Mouse (Mus musculus) forebrain, embryonic 12.5 days (tissue): Measurements from ENCODE around the gene 4933425L06Rik. TPM values are rescaled to one million over a fixed set of nuclear protein-coding genes. Genes with fewer than 3 reads are reported as not detected.

ENCODE experiments used
- ATAC-seq: fragments of 200-750 bp; cut with Nextera tagmentation; 2 replicates; pipeline ENCODE4 v1.8.0; 2017; ENCODE audit warnings: moderate TSS enrichment; ENCODE audit not compliant: low FRiP score
- H3K27ac ChIP-seq: fragments of 300-500 bp; sonication (generic); 2 replicates; pipeline ENCODE4 v1.5.1; 2016; ENCODE audit warnings: mild to moderate bottlenecking
- H3K27me3 ChIP-seq: fragments of 300-500 bp; sonication (generic); 2 replicates; pipeline ENCODE4 v1.6.1; 2016; ENCODE audit warnings: mild to moderate bottlenecking
- H3K36me3 ChIP-seq: fragments of 300-500 bp; sonication (generic); replicated peaks from 2 replicates; pipeline ENCODE4 v1.6.1; 2016; ENCODE audit warnings: mild to moderate bottlenecking
- H3K4me1 ChIP-seq: fragments of 300-500 bp; sonication (generic); 2 replicates; pipeline ENCODE4 v1.6.1; 2016
- H3K4me2 ChIP-seq: fragments of 300-500 bp; sonication (generic); 2 replicates; pipeline ENCODE4 v1.6.1; 2016; ENCODE audit warnings: mild to moderate bottlenecking, moderate library complexity
- H3K4me3 ChIP-seq: fragments of 300-500 bp; sonication (generic); replicated peaks from 2 replicates; pipeline ENCODE4 v1.5.1; 2016; ENCODE audit warnings: mild to moderate bottlenecking
- H3K9ac ChIP-seq: fragments of 300-500 bp; sonication (generic); 2 replicates; pipeline ENCODE4 v1.6.1; 2016; ENCODE audit warnings: mild to moderate bottlenecking
- H3K9me3 ChIP-seq: fragments of 300-500 bp; sonication (generic); 2 replicates; pipeline ENCODE4 v1.6.1; 2016
- WGBS: fragments of 180-500 bp; shearing (Covaris S2); methylation state at CpG from one replicate; pipeline ENCODE4 v1.1.7; 2016; 5-methylcytosine and 5-hydroxymethylcytosine counted together
- polyA plus RNA-seq: library from polyadenylated mRNA; unstranded; fragments of >200 nt; fragmentation: Nextera tagmentation; extraction: Ambion mirVana; gene quantifications from 2 replicates; pipeline ENCODE4 v1.2.1, GENCODE M21; 2016

Gene 4933425L06Rik
- polyA plus RNA-seq, 1 experiment from 2014 or later: not detected

GRCm38 (mm10) chr13:105066890-105067845, 14.8 kb upstream of the 4933425L06Rik start:
- H3K27me3 ChIP-seq: no peaks in the 10 kb centered on the region
- no peak overlapping the region for H3K4me2 ChIP-seq
- no peak overlapping the region for H3K27ac ChIP-seq
- H3K9me3 ChIP-seq: no peaks in the 10 kb centered on the region
- no peaks in the 10 kb centered on the region for H3K4me1 ChIP-seq
- ATAC-seq: 0 out of 2 replicates have a peak, but pooled peaks have one; percentile 23
- 77% methylated on average over 7 of the region's 7 CpGs for WGBS
- H3K9ac ChIP-seq: no peak overlapping the region
- H3K36me3 ChIP-seq: no peaks in the 10 kb centered on the region
- H3K4me3 ChIP-seq: no peak overlapping the region

GRCm38 (mm10) chr13:105089276-105089675, 7.4 kb downstream of the 4933425L06Rik start:
- Histone ChIP-seq H3K4me2 (no peak overlapping the region), H3K36me3 (no peaks in the 10 kb centered on the region), H3K27me3 (no peaks in the 10 kb centered on the region), H3K4me3 (no peak overlapping the region), H3K27ac (no peak overlapping the region), H3K9me3 (no peaks in the 10 kb centered on the region), H3K4me1 (no peaks in the 10 kb centered on the region), H3K9ac (no peak overlapping the region)
- ATAC-seq: no peak
- WGBS: 91% methylated on average over 3 of the region's 3 CpGs

- Histone ChIP-seq H3K36me3 (no peaks in the 10 kb centered on the region), H3K9ac (no peak overlapping the region), H3K4me2 (no peak overlapping the region), H3K9me3 (no peaks in the 10 kb centered on the region), H3K27me3 (no peaks in the 10 kb centered on the region), H3K27ac (no peak overlapping the region), H3K4me1 (no peaks in the 10 kb centered on the region; the same call in 1 of the 2 replicates), H3K4me3 (no peak overlapping the region)
- 84% methylated on average over 2 of the region's 2 CpGs for WGBS
- ATAC-seq: no peak
Measured at GRCm38 (mm10) chr13:105096316-105096715, 14.4 kb downstream of the 4933425L06Rik start.

GRCm38 (mm10) chr13:105100705-105101104, 18.8 kb downstream of the 4933425L06Rik start:
- Histone ChIP-seq H3K27me3 (no peaks in the 10 kb centered on the region), H3K9me3 (no peaks in the 10 kb centered on the region), H3K36me3 (no peaks in the 10 kb centered on the region), H3K4me3 (no peak overlapping the region), H3K4me2 (no peak overlapping the region), H3K9ac (no peak overlapping the region), H3K4me1 (no peaks in the 10 kb centered on the region; the same call in 1 of the 2 replicates), H3K27ac (no peak overlapping the region)
- ATAC-seq: no peak
- 90% methylated on average over 4 of the region's 4 CpGs for WGBS

GRCm38 (mm10) chr13:105104385-105104784, 22.5 kb downstream of the 4933425L06Rik start:
- H3K36me3 ChIP-seq: no peaks in the 10 kb centered on the region
- no peak overlapping the region for H3K27ac ChIP-seq
- H3K27me3 ChIP-seq: no peaks in the 10 kb centered on the region
- no peak overlapping the region for H3K9ac ChIP-seq
- H3K4me3 ChIP-seq: no peak overlapping the region
- 96% methylated on average over 2 of the region's 2 CpGs for WGBS
- H3K4me2 ChIP-seq: no peak overlapping the region
- H3K9me3 ChIP-seq: no peaks in the 10 kb centered on the region
- H3K4me1 ChIP-seq: no peaks in the 10 kb centered on the region
- no peak for ATAC-seq

- no peaks in the 10 kb centered on the region for H3K27me3 ChIP-seq
- WGBS: 89% methylated on average over 6 of the region's 6 CpGs
- no peak for ATAC-seq
Measured at GRCm38 (mm10) chr13:105111599-105111998, 29.7 kb downstream of the 4933425L06Rik start.

GRCm38 (mm10) chr13:105121617-105122016, 39.7 kb downstream of the 4933425L06Rik start:
- Histone ChIP-seq H3K27me3 (no peaks in the 10 kb centered on the region), H3K4me2 (no peak overlapping the region), H3K9ac (no peak overlapping the region), H3K27ac (no peak overlapping the region), H3K9me3 (no peaks in the 10 kb centered on the region), H3K4me3 (no peak overlapping the region), H3K36me3 (no peaks in the 10 kb centered on the region), H3K4me1 (no peaks in the 10 kb centered on the region)
- ATAC-seq: no peak

More at GRCm38 (mm10) chr13:105111599-105111998, 29.7 kb downstream of the 4933425L06Rik start:
- Histone ChIP-seq H3K9ac (no peak overlapping the region), H3K4me1 (no peaks in the 10 kb centered on the region), H3K4me2 (no peak overlapping the region), H3K36me3 (no peaks in the 10 kb centered on the region), H3K27ac (no peak overlapping the region), H3K9me3 (no peaks in the 10 kb centered on the region), H3K4me3 (no peak overlapping the region)

- H3K9me3 ChIP-seq: no peaks in the 10 kb centered on the region
- H3K27ac ChIP-seq: no peak overlapping the region
- no peaks in the 10 kb centered on the region for H3K27me3 ChIP-seq
- no peaks in the 10 kb centered on the region for H3K36me3 ChIP-seq
- H3K4me3 ChIP-seq: no peak overlapping the region
- no peak for ATAC-seq
- no peaks in the 10 kb centered on the region for H3K4me1 ChIP-seq
- H3K9ac ChIP-seq: no peak overlapping the region
- no peak overlapping the region for H3K4me2 ChIP-seq
- WGBS: 89% methylated on average over 3 of the region's 3 CpGs
Measured at GRCm38 (mm10) chr13:105122092-105122491, 40.2 kb downstream of the 4933425L06Rik start.

- ATAC-seq: no peak
- H3K36me3 ChIP-seq: no peaks in the 10 kb centered on the region
- no peak overlapping the region for H3K4me3 ChIP-seq
- no peaks in the 10 kb centered on the region for H3K4me1 ChIP-seq
- H3K27ac ChIP-seq: no peak overlapping the region
- 88% methylated on average over 6 of the region's 6 CpGs for WGBS
- no peaks in the 10 kb centered on the region for H3K27me3 ChIP-seq
- no peaks in the 10 kb centered on the region for H3K9me3 ChIP-seq
- H3K9ac ChIP-seq: no peak overlapping the region
- H3K4me2 ChIP-seq: no peak overlapping the region
Measured at GRCm38 (mm10) chr13:105130080-105130479, 48.2 kb downstream of the 4933425L06Rik start.

- no peak for ATAC-seq
- Histone ChIP-seq H3K27me3 (no peaks in the 10 kb centered on the region), H3K9me3 (no peaks in the 10 kb centered on the region), H3K27ac (no peak overlapping the region), H3K36me3 (no peaks in the 10 kb centered on the region), H3K4me3 (no peak overlapping the region), H3K4me2 (no peak overlapping the region), H3K4me1 (no peaks in the 10 kb centered on the region), H3K9ac (no peak overlapping the region)
- WGBS: 88% methylated on average over 6 of the region's 6 CpGs
Measured at GRCm38 (mm10) chr13:105132370-105132769, 50.4 kb downstream of the 4933425L06Rik start.

- Histone ChIP-seq H3K9me3 (no peaks in the 10 kb centered on the region), H3K4me3 (no peak overlapping the region), H3K9ac (no peak overlapping the region), H3K36me3 (no peaks in the 10 kb centered on the region), H3K4me1 (no peaks in the 10 kb centered on the region), H3K27me3 (no peaks in the 10 kb centered on the region), H3K27ac (no peak overlapping the region), H3K4me2 (no peak overlapping the region)
- no peak for ATAC-seq
- 86% methylated on average over 2 of the region's 2 CpGs for WGBS
Measured at GRCm38 (mm10) chr13:105132776-105133175, 50.9 kb downstream of the 4933425L06Rik start.

- Histone ChIP-seq H3K9me3 (no peaks in the 10 kb centered on the region), H3K27ac (no peak overlapping the region), H3K36me3 (no peaks in the 10 kb centered on the region), H3K4me1 (no peaks in the 10 kb centered on the region), H3K27me3 (no peaks in the 10 kb centered on the region), H3K4me3 (no peak overlapping the region), H3K9ac (no peak overlapping the region), H3K4me2 (no peak overlapping the region)
- WGBS: 78% methylated on average over 5 of the region's 5 CpGs
- no peak for ATAC-seq
Measured at GRCm38 (mm10) chr13:105134397-105134796, 52.5 kb downstream of the 4933425L06Rik start.

GRCm38 (mm10) chr13:105139881-105140280, 58.0 kb downstream of the 4933425L06Rik start:
- H3K4me2 ChIP-seq: no peak overlapping the region

More at GRCm38 (mm10) chr13:105139881-105140280, 58.0 kb downstream of the 4933425L06Rik start:
- 82% methylated on average over 4 of the region's 4 CpGs for WGBS
- ATAC-seq: no peak
- H3K9ac ChIP-seq: no peak overlapping the region
- no peaks in the 10 kb centered on the region for H3K9me3 ChIP-seq
- H3K4me1 ChIP-seq: no peaks in the 10 kb centered on the region
- H3K27me3 ChIP-seq: no peaks in the 10 kb centered on the region
- H3K27ac ChIP-seq: no peak overlapping the region
- H3K36me3 ChIP-seq: no peaks in the 10 kb centered on the region
- H3K4me3 ChIP-seq: no peak overlapping the region
